Mouse (Mus musculus) T-helper 17 cell (primary cell): Measurements from ENCODE around the gene Copa.

Experiments used
- in situ Hi-C, 2 experiments: fragments of 300-600 bp; cut with MboI, MseI; formaldehyde crosslinking; loops; 1 replicate in 1 of 2; 2 replicates in 1 of 2; pipeline ENCODE4 v1.15.1; 2025; ENCODE audit warnings: high pct_unique_total_duplicates in 2 of 2

Gene Copa

GRCm38 (mm10) chr1:172082899-172083445, 643 bp downstream of the Copa start:
- in situ Hi-C loops = no loop called here

- in situ Hi-C loops = no loop called here
Observed at GRCm38 (mm10) chr1:172093522-172093921, 11.2 kb downstream of the Copa start.

GRCm38 (mm10) chr1:172094295-172094694, 12.0 kb downstream of the Copa start:
- in situ Hi-C loops = no loop called here

- in situ Hi-C loops = no loop called here
Observed at GRCm38 (mm10) chr1:172095202-172095601, 12.9 kb downstream of the Copa start.

- in situ Hi-C loops = no loop called here
Observed at GRCm38 (mm10) chr1:172099325-172100033, 17.1 kb downstream of the Copa start.

GRCm38 (mm10) chr1:172103619-172104018, 21.3 kb downstream of the Copa start:
- in situ Hi-C loops = no loop called here

GRCm38 (mm10) chr1:172105101-172105500, 22.8 kb downstream of the Copa start:
- in situ Hi-C loops = no loop called here

GRCm38 (mm10) chr1:172107777-172108477, 25.6 kb downstream of the Copa start:
- in situ Hi-C loops = no loop called here

- in situ Hi-C loops = loop anchor here in 1 of 2 experiments (5.0 kb wide), 1 partner anchor 195 kb away; no protein-coding TSS in a partner anchor
Observed at GRCm38 (mm10) chr1:172116948-172117347, 34.6 kb downstream of the Copa start.

- in situ Hi-C loops = loop anchor here in 1 of 2 experiments (5.0 kb wide), 1 partner anchor 193 kb away; no protein-coding TSS in a partner anchor
Observed at GRCm38 (mm10) chr1:172119100-172119499, 36.8 kb downstream of the Copa start.

GRCm38 (mm10) chr1:172119720-172120119, 37.4 kb downstream of the Copa start:
- in situ Hi-C loops = loop anchor here in 1 of 2 experiments (5.0 kb wide), 1 partner anchor 193 kb away; no protein-coding TSS in a partner anchor

- in situ Hi-C loops = no loop called here
Observed at GRCm38 (mm10) chr1:172122671-172123070, 40.3 kb downstream of the Copa start.

GRCm38 (mm10) chr1:172124572-172124971, 42.2 kb downstream of the Copa start:
- in situ Hi-C loops = no loop called here

GRCm38 (mm10) chr1:172126376-172127347, 44.3 kb downstream of the Copa start, which contains the start of gene Pex19:
Gene Pex19 (plus strand): TSS chr1:172126755.
- in situ Hi-C loops = no loop called here

GRCm38 (mm10) chr1:172127487-172127886, 45.2 kb downstream of the Copa start:
- in situ Hi-C loops = no loop called here

GRCm38 (mm10) chr1:172128563-172128962, 46.2 kb downstream of the Copa start:
- in situ Hi-C loops = no loop called here

- in situ Hi-C loops = no loop called here
Observed at GRCm38 (mm10) chr1:172129108-172129507, 46.8 kb downstream of the Copa start.

- in situ Hi-C loops = no loop called here
Observed at GRCm38 (mm10) chr1:172129780-172130179, 47.5 kb downstream of the Copa start.

GRCm38 (mm10) chr1:172132319-172132718, 50.0 kb downstream of the Copa start:
- in situ Hi-C loops = no loop called here

- in situ Hi-C loops = no loop called here
Observed at GRCm38 (mm10) chr1:172133535-172133934, 51.2 kb downstream of the Copa start.

- in situ Hi-C loops = no loop called here
Observed at GRCm38 (mm10) chr1:172134072-172134471, 51.7 kb downstream of the Copa start.
